Mouse (Mus musculus) lung, adult 2 months (tissue): ENCODE data around the gene A930004D18Rik. TPM values are rescaled to one million over a fixed set of nuclear protein-coding genes. Genes with fewer than 3 reads are reported as not detected.

Source experiments
- DNase-seq: peaks from one replicate; pipeline ENCODE4 v3.0.0; 2022
- H3K4me1 ChIP-seq: fragments of 200-500 bp; 2 replicates; pipeline ENCODE4 v1.6.1; 2011; ENCODE audit warnings: low read length; ENCODE audit not compliant: control insufficient read depth, insufficient read depth
- H3K4me3 ChIP-seq: fragments of 200-500 bp; replicated peaks from 2 replicates; pipeline ENCODE3; 2011; ENCODE audit warnings: low read depth, mild to moderate bottlenecking, control low read depth, low read length; ENCODE audit errors: extremely low read depth
- CTCF ChIP-seq: fragments of 200-500 bp; IDR thresholded peaks from 2 replicates; pipeline ENCODE4 v1.5.1; 2011; ENCODE audit warnings: mild to moderate bottlenecking, low read length, control low read depth; ENCODE audit not compliant: insufficient read depth
- POLR2A ChIP-seq: fragments of 200-500 bp; IDR thresholded peaks from 2 replicates; pipeline ENCODE4 v1.6.1; 2011; ENCODE audit warnings: low read depth, mild to moderate bottlenecking, control low read depth, low read length, borderline replicate concordance; ENCODE audit errors: extremely low read depth
- WGBS: fragments of 180-500 bp; shearing (Covaris S2); methylation state at CpG from one replicate; pipeline ENCODE4 v1.1.7; 2018; 5-methylcytosine and 5-hydroxymethylcytosine counted together
- polyA plus RNA-seq: library from polyadenylated mRNA; depleted of rRNA; stranded (reverse); fragments of >200 nt; gene quantifications from 2 replicates; pipeline ENCODE4 v1.2.3, GENCODE M21; 2012

A930004D18Rik gene
- polyA plus RNA-seq, 1 experiment = 4.4 TPM

DNA sequence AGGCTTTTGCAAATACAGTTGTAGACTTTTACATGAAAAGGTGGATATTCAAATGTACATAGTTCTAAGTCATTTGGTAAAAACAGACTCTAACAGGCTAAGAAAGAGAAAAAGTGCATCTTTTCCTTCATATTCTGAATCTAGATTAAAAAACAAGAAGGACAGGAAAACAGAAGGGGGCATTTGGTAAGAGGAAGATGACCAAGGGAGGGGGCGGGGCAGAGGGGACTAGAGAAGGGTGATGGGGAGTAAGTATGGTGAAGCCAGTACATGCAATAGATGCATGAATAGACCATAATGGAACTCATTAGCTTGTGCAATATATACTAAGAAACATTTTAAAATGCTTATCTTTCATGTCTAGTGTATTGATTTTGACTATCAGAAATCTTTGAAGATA lies 22.9 kb upstream of the A930004D18Rik start:
- no peak for TF ChIP-seq CTCF
- TF ChIP-seq POLR2A = no peak
- Histone ChIP-seq H3K4me1 (peaks cover 1% of the 10 kb centered on the region; the same call in 1 of the 2 replicates), H3K4me3 (no peak overlapping the region)
- 100% methylated on average over 1 of the region's 1 CpGs for WGBS
- DNase-seq = no peak

DNA sequence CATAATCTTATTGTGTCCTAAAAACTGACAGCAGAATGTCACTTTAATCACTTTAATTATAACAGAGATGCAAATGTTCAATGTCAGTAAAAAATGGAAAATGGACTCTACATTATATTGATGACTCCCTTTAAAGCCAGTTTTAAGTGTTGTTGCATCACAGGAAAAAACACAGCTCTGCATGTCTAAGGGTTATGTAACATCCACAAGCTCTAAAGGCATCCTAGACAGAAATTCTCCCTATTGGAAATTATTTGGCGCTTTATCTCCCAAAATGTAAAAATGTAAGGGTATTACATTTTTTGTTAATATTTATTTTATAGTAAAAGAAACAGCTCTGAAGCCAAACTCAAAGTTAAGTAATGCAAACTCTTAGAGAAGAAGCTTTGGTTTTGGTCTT lies 22.4 kb upstream of the A930004D18Rik start:
- TF ChIP-seq CTCF = no peak
- TF ChIP-seq POLR2A = no peak
- DNase-seq = no peak
- WGBS = 92% methylated on average over 1 of the region's 1 CpGs
- Histone ChIP-seq H3K4me1 (peaks cover 6% of the 10 kb centered on the region), H3K4me3 (no peak overlapping the region)

DNA sequence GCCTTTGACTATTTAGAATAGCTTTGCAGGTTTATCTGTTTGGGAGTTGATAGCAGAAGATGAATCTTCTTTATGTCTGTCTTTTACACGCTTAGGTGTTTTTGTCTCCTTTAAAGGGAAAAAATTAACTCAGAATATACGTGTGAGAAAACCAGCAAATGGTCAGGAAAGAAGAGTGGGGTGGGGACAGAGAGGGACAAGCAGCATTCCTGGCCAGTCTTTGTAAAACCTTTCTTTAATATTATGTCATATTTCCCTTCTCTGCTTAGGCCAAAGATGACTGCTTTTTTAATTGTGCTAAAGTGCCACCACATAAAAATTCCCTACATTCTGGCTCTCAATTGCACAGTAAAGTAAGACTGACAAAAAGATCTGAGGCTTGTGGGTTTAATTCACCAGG lies 21.5 kb upstream of the A930004D18Rik start:
- 74% methylated on average over 2 of the region's 2 CpGs for WGBS
- no peak overlapping the region for H3K4me3 ChIP-seq
- no peak for TF ChIP-seq CTCF
- TF ChIP-seq POLR2A = no peak

DNA sequence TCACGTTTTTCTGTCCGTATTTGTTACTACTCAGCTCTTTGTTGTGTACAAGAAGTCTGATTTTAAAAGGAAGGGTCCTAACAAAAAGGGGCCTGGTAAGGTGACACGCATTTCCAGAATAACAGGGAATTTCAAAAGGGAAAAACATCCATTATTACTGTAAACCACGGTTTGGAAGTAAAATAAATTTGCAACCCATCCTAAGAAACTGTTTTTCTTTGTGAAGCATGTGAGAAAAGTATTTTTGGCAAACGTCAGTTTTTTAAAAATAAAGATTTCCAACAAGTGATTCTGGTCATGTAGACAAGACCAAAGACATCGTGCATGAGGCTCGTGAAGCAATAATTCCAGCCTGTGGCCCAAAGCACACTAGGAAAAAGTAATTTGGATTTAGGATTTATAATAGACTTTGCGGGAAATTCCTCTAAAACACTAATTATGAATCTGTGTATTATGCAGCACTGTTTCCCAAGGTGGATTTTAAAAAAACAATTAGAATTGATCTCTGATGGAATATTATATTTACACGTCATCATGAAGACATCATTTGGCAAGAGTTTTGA lies 20.7 kb upstream of the A930004D18Rik start:
- WGBS = 37% methylated on average over 9 of the region's 9 CpGs
- peaks cover 6% of the 10 kb centered on the region for H3K4me1 ChIP-seq
- TF ChIP-seq POLR2A = no peak
- no peak for TF ChIP-seq CTCF
- H3K4me3 ChIP-seq = no peak overlapping the region
- no peak for DNase-seq

More for the DNA sequence above, 21.5 kb upstream of the A930004D18Rik start:
- no peak for DNase-seq
- H3K4me1 ChIP-seq = peaks cover 6% of the 10 kb centered on the region

DNA sequence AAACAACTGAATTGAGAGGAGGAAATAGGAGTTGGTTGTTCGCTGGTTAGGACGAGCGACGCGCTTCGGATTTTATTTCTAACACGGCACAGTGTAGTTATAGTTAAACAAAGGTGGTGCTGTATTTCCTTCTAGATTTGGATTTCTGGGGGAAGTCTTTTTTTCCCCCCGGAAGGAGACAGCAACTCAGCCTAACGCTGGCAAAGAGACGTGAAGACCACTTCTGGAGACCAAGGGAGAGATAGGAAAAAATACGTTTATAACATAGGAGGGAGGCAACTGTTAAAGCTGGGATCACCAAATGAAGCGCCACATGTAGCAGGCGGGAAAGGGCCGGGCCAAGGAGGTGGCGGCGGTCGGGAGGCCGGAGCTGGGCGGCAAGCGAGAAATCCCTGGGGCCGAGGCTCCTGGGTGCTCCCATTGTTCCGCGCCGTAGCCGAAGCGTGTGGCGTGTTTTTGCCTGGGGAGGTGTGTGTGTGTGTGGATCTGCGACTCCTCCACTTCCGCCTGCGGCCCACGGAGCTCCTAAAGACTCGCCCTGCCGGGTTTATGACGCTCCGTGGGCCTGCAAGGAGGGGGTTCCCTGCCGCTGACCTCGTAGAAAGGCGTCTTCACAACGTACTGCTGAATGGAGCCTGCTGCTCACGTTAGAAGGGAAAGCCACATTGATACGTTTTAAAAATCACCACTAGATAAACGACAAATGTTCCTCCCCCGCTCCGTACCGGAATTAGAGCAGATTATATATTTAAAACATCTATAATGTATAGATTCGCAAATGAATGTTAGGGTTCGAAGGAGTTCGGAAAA lies 20.0 kb upstream of the A930004D18Rik start:
- DNase-seq = peak; percentile 80
- TF ChIP-seq CTCF (no peak), POLR2A (peak; percentile 65; the same call in 1 of the 2 replicates)
- WGBS = under 1% methylated on average over 48 of the region's 48 CpGs

DNA sequence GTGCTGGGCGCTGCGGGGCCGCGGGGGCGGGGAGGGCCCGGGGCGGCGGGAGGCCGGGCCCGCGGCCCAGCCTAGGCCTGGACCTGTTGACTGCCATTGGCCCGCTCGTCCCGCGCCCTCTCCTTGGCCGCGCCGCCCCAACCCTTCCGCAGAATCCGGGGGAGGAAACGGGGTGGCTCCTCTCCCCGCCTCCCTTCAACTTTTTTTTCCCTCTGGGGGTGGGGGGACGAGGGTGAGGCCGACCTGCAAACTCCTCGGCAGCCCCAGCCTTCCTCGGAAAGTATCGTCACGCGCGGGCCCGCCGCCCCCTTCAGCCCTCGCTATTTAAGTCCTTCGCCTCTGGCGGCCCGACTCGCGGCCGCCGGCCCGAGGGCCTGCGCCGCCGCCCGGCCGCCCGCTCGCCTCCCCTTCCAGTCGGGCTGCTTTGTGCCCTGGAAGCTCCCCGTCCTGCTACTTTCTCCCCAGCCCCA lies 19.3 kb upstream of the A930004D18Rik start:
- TF ChIP-seq POLR2A (peak; percentile 90), CTCF (no peak)

More for the DNA sequence above, 20.0 kb upstream of the A930004D18Rik start:
- Histone ChIP-seq H3K4me3 (peak overlapping the region; percentile 93), H3K4me1 (peaks cover 6% of the 10 kb centered on the region)

DNA sequence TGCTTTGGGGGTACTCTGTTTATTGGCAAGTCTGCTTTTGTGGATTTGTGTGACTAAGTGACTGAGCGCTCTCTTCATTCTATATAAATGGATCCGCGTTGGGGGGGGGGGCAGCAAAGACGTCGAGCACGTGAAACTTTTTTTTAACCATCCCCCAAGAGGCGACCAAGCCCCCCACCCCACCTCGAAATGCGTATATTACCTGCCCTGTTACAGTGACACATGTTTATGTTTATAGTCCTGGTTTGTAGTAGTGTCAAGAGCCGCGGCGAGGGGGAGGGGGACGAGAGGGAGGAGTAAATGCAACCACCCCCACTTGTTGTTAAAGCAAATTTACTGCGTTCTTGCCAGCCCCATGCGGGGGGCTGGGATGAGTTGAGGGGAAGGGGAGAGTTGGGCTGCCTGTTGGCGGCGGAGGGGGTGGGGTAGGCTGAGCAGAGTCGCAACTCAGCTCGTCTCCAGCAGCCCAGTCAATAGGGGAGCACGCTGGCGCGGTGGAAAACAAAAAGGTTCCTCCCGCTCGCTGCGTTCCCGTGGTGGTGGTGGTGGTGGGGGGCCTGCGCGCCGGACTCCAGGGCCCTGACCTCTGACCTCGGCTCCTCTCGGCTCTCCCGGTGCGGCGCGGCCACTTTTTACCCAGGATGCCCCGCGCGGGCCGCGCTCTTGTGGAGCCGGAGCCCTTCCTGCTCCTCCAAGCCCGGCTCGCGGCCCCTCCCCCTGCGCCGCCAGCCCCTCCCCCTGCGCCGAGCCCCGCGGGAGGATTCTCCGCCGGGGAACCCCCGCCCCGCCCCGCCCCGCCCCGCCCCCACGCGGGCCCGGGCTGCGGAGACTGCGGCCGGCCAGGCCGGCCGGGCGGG lies 18.6 kb upstream of the A930004D18Rik start:
- peaks cover 6% of the 10 kb centered on the region for H3K4me1 ChIP-seq
- TF ChIP-seq CTCF (no peak), POLR2A (peak; percentile 62; the same call in 1 of the 2 replicates)
- H3K4me3 ChIP-seq = peak overlapping the region; percentile 97
- peak; percentile 94 for DNase-seq
- under 1% methylated on average over 57 of the region's 66 CpGs for WGBS

More for the DNA sequence above, 19.3 kb upstream of the A930004D18Rik start:
- Histone ChIP-seq H3K4me3 (peak overlapping the region; percentile 93), H3K4me1 (peaks cover 6% of the 10 kb centered on the region)
- under 1% methylated on average over 33 of the region's 50 CpGs for WGBS
- DNase-seq = peak; percentile 93

DNA sequence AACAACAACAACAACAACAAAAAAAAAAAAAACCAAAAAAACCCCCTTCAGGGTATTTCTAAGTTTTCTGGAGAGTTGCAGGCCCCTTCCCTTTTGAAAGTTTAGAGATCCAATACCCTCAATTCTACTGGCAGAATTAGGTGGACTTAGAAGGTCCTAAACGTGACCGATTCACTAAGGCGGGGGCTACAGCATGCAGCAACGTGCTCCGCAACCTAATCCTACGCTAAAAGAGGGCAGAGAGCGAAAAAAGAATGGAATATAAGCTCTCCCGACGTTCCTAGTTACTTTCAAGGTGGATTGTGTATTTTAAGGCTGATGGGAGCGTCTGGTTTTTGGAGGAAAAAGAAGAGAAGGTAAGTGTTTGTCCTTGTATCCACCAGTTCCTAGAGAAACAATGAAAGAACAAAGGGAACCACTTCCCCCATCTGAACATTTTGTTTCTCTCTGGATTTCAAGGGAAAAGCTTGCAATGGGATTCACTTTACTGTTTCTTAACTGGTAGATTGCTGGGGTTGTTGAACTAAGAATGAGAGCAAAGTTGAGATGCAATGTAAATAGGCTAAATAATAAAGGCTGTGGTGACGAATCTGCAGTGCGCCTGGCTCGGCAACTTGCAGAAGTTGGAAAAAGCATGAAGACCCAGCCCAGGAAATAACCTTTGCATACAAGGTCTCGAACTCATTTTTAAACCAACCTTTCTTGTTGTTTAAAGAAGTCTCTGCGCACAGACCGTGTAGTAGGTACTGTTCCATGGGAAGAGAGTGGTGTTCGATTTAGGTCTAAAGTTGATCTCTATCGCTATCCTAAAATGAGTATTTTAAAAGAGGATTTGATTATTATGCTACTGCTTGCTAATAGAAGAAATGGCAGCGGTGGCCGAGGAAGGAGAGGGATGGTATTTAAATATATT lies 17.7 kb upstream of the A930004D18Rik start, which contains the start of gene Mllt10:
Mllt10 (plus strand) TSS at position 222 of the 913 bp plus-strand sequence.
- Histone ChIP-seq H3K4me1 (peaks cover 6% of the 10 kb centered on the region), H3K4me3 (peak within 1 kb of the TSS; percentile 97)
- TF ChIP-seq CTCF (no peak), POLR2A (no peak)
- WGBS = 23% methylated on average over 20 of the region's 20 CpGs
- no peak for DNase-seq
